Mouse (Mus musculus): ENCODE data around the gene B3gntl1. TPM values are rescaled to one million over a fixed set of nuclear protein-coding genes. Genes with fewer than 3 reads are reported as not detected.

B3gntl1 gene
- polyA plus RNA-seq, 1 experiment, result not detected

DNA sequence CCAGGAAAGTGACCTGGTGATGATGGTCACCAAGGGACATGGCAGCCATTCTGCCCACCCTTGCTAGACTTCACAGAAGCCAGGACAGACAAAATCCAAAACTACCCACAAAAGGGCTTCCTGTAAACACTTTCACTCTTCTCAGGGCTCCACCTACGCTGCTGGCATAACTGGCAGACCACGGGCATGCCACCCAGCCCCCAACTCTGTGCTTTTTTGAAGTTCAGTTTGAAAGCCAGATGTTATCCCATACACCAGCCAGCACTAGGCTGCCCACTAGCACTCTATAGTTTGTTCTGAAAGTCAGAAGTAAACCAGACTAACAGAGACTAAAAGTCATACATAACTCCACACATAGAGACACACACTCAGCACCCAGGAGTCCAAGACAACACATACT is 15.1 kb upstream of the B3gntl1 start:
- Histone ChIP-seq H3K4me3 (replicated peaks) (no peak overlapping the region), H3K27me3 (ENCODE audit: control insufficient read depth) (no peaks in the 10 kb centered on the region), H3K4me1 (ENCODE audit: control insufficient read depth) (no peaks in the 10 kb centered on the region), H3K9me3 (ENCODE audit: control insufficient read depth, low read length) (no peaks in the 10 kb centered on the region), H3K36me3 (ENCODE audit: control insufficient read depth) (no peaks in the 10 kb centered on the region)
- no peak for TF ChIP-seq GATA1 (IDR thresholded peaks at IDR 0.05; ENCODE audit: low read length)
- TF ChIP-seq TAL1 (IDR thresholded peaks at IDR 0.05; ENCODE audit: low read length), result no peak

DNA sequence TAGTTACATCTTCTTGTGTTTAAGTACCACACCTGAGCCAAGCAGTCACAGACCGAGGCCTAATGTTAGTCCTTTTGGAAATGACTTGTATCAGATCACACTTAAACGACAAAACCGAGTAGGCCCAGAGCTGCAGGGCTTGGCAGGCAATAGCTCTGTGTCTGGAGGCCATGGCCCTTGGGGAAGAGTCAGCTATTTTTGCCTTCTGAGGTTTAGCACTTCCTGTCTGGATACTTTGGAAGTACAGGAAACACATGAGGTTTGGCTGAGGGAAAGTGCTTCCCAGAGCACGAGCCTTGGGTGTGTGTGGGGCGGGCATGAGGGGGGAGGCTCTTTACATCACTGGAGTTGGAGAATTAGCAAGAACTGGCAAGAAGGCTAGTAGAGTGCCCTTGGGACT is 13.7 kb upstream of the B3gntl1 start:
- H3K9me3 ChIP-seq (ENCODE audit: control insufficient read depth, low read length), result no peaks in the 10 kb centered on the region
- no peak overlapping the region for H3K4me3 ChIP-seq (replicated peaks)
- H3K36me3 ChIP-seq (ENCODE audit: control insufficient read depth), result no peaks in the 10 kb centered on the region
- TF ChIP-seq GATA1 (IDR thresholded peaks at IDR 0.05; ENCODE audit: low read length) (no peak), TAL1 (IDR thresholded peaks at IDR 0.05; ENCODE audit: low read length) (no peak)
- H3K4me1 ChIP-seq (ENCODE audit: control insufficient read depth), result no peaks in the 10 kb centered on the region
- H3K27me3 ChIP-seq (ENCODE audit: control insufficient read depth), result no peaks in the 10 kb centered on the region

DNA sequence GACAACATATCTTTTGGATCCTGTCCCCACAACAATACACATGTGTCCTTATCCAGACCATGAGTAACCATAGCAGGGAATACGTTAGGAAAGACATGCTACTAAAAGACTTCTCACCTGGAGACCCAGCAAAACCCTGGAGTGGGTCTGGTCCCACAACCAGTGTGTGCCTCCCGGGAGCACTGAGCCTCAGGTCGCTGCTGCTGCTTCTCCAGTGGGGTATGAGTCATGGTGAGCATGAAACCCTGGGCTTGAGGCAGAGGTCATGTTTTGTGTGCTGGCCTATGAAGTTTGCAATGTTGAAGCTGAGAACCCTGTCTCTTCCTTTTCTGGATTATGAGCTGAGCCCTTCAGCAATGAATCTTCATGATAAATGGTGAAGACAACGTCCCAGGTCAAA is 13.1 kb upstream of the B3gntl1 start:
- TF ChIP-seq GATA1 (IDR thresholded peaks at IDR 0.05; ENCODE audit: low read length), result no peak
- TF ChIP-seq TAL1 (IDR thresholded peaks at IDR 0.05; ENCODE audit: low read length), result no peak
- no peaks in the 10 kb centered on the region for H3K9me3 ChIP-seq (ENCODE audit: control insufficient read depth, low read length)
- no peaks in the 10 kb centered on the region for H3K36me3 ChIP-seq (ENCODE audit: control insufficient read depth)
- H3K27me3 ChIP-seq (ENCODE audit: control insufficient read depth), result no peaks in the 10 kb centered on the region
- H3K4me1 ChIP-seq (ENCODE audit: control insufficient read depth), result no peaks in the 10 kb centered on the region
- no peak overlapping the region for H3K4me3 ChIP-seq (replicated peaks)

DNA sequence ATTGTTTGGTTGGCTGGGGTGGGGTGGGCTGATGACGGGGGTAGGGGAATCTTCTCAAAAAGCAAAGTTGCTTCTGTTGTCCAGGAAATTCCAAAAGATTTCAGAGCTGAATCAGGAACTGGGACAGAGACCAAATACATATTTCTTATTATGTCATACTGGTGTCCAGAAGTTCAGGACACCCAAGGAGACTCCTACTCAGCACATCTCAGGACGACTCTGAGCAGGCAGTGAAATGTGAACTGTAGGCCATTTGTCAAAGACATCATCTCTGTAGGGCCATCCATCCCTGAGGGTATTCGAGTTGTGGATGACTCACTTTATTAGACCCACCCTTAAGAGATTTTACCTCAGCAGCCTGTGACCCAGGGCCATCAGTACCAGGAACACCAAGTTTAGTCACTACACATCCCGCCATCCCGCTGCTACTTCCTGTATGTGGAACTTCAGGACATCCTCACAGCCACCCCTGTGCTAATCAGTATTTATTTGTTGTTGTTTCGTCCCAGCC is 12.6 kb upstream of the B3gntl1 start:
- TF ChIP-seq TAL1 (IDR thresholded peaks at IDR 0.05; ENCODE audit: low read length), result no peak
- TF ChIP-seq GATA1 (IDR thresholded peaks at IDR 0.05; ENCODE audit: low read length), result no peak
- H3K4me1 ChIP-seq (ENCODE audit: control insufficient read depth), result no peaks in the 10 kb centered on the region
- no peaks in the 10 kb centered on the region for H3K36me3 ChIP-seq (ENCODE audit: control insufficient read depth)
- H3K9me3 ChIP-seq (ENCODE audit: control insufficient read depth, low read length), result no peaks in the 10 kb centered on the region
- H3K4me3 ChIP-seq (replicated peaks), result no peak overlapping the region
- H3K27me3 ChIP-seq (ENCODE audit: control insufficient read depth), result no peaks in the 10 kb centered on the region

DNA sequence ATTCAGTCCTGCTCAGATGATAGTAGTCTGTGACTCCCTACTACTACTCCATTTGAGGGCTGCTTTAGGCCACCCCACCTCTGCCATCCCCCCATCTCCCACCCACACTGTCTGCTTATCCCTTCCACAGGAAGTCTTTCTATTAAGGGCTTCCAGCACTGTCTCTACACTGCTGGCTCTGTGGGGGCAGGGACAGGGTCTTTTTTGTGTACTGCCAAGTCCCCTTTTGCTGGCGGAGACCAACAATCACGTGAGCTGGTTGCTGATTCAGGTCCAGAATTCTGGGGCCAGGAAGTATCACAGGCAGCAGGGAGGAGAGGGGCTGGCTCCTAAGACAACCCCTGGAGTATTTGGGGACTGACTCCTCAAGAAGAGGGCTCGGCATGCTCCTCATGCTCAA is 10.3 kb upstream of the B3gntl1 start:
- H3K9me3 ChIP-seq (ENCODE audit: control insufficient read depth, low read length), result no peaks in the 10 kb centered on the region
- no peaks in the 10 kb centered on the region for H3K36me3 ChIP-seq (ENCODE audit: control insufficient read depth)
- H3K4me3 ChIP-seq (replicated peaks), result no peak overlapping the region
- H3K4me1 ChIP-seq (ENCODE audit: control insufficient read depth), result no peaks in the 10 kb centered on the region
- no peaks in the 10 kb centered on the region for H3K27me3 ChIP-seq (ENCODE audit: control insufficient read depth)
- no peak for TF ChIP-seq TAL1 (IDR thresholded peaks at IDR 0.05; ENCODE audit: low read length)
- no peak for TF ChIP-seq GATA1 (IDR thresholded peaks at IDR 0.05; ENCODE audit: low read length)

DNA sequence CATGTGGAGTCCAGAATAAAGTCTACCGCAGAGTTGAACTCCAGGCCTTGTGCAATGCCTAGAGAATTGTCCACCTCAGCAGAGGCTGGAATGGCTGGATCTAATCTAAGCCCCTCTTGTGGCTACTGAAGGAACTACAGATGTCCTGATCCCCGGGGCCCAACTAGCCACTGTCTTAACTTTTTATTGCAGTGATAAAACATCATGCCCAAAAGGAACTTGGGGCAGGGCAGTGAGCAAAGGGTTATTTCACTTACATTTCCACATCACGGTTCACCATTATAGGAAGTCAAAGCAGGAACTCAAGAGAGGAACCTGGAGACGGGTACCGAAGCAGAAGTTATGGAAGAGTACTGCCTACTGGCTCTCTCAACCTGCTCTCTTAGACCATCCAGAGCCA is 7.8 kb upstream of the B3gntl1 start:
- TF ChIP-seq TAL1 (IDR thresholded peaks at IDR 0.05; ENCODE audit: low read length) (no peak), GATA1 (IDR thresholded peaks at IDR 0.05; ENCODE audit: low read length) (no peak)
- peaks cover 2% of the 10 kb centered on the region; the same call in 1 of the 2 replicates for H3K9me3 ChIP-seq (ENCODE audit: control insufficient read depth, low read length)
- no peaks in the 10 kb centered on the region for H3K4me1 ChIP-seq (ENCODE audit: control insufficient read depth)
- H3K4me3 ChIP-seq (replicated peaks), result no peak overlapping the region
- H3K36me3 ChIP-seq (ENCODE audit: control insufficient read depth), result no peaks in the 10 kb centered on the region
- no peaks in the 10 kb centered on the region for H3K27me3 ChIP-seq (ENCODE audit: control insufficient read depth)

DNA sequence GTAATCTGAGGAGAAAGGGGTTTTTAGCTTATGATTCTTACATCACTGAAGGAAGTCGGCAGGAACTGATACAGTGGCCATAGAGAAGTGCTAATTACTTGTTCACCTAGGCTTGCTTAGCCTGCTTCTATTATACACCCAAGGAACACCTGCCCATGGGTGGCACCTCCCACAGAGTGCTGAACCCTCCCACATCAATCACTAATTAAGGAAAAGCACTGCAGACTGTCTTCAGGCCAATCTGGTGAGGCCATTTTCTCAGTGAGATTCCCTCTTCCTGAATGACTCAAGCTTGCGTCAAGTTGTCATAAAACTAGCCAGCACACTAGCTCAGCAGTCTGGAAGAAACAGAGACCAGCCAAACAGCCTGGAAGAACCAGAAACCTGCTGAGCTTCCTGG is 6.6 kb upstream of the B3gntl1 start:
- Histone ChIP-seq H3K9me3 (ENCODE audit: control insufficient read depth, low read length) (peaks cover 3% of the 10 kb centered on the region; the same call in 1 of the 2 replicates), H3K4me1 (ENCODE audit: control insufficient read depth) (no peaks in the 10 kb centered on the region), H3K4me3 (replicated peaks) (no peak overlapping the region), H3K36me3 (ENCODE audit: control insufficient read depth) (no peaks in the 10 kb centered on the region), H3K27me3 (ENCODE audit: control insufficient read depth) (no peaks in the 10 kb centered on the region)
- TF ChIP-seq TAL1 (IDR thresholded peaks at IDR 0.05; ENCODE audit: low read length) (no peak), GATA1 (IDR thresholded peaks at IDR 0.05; ENCODE audit: low read length) (no peak)

DNA sequence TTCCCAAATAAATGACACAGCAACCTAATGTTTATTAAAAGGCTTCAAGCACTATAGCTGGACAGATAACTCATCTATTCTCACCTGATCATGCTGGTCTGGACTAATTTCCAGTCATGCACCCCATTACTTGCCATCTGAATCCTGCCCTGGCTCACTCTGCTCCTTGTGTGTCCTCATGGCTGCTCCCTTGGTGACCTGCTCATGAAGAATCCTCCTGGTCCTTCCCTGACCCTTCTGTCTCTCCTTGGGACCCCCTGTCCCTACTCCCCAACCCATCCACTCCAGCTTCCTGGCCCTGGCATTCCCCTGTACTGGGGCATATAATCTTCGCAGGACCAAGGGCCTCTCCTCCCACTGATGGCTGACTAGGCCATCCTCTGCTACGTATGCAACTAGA is 3.9 kb upstream of the B3gntl1 start:
- Histone ChIP-seq H3K36me3 (ENCODE audit: control insufficient read depth) (no peaks in the 10 kb centered on the region), H3K4me1 (ENCODE audit: control insufficient read depth) (peaks cover 18% of the 10 kb centered on the region), H3K27me3 (ENCODE audit: control insufficient read depth) (no peaks in the 10 kb centered on the region), H3K9me3 (ENCODE audit: control insufficient read depth, low read length) (peaks cover 3% of the 10 kb centered on the region; the same call in 1 of the 2 replicates), H3K4me3 (replicated peaks) (no peak overlapping the region)
- TF ChIP-seq GATA1 (IDR thresholded peaks at IDR 0.05; ENCODE audit: low read length) (no peak), TAL1 (IDR thresholded peaks at IDR 0.05; ENCODE audit: low read length) (no peak)

DNA sequence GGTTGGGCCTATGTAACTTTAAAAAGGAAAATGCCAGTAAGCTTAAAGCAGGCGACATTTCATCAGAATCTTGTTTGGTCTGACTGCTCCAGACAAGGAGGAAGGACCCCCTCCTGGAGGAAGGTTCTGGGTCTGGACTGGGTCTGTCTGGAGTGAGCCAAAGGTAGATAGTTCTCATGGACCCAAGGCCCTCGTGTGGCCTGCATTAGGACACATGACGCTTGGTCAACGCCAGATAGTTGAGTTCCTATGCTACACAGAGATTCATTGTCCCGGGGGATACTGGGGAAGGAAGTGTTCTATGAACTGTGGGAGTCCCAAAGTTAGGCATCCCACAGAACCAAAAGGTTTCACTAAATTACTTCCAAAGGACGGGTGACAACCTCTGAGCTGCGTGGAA is 676 bp upstream of the B3gntl1 start:
- TF ChIP-seq TAL1 (IDR thresholded peaks at IDR 0.05; ENCODE audit: low read length) (no peak), GATA1 (IDR thresholded peaks at IDR 0.05; ENCODE audit: low read length) (no peak)
- Histone ChIP-seq H3K36me3 (ENCODE audit: control insufficient read depth) (no peaks in the 10 kb centered on the region), H3K9me3 (ENCODE audit: control insufficient read depth, low read length) (peaks cover 3% of the 10 kb centered on the region; the same call in 1 of the 2 replicates), H3K4me3 (replicated peaks) (peak overlapping the region; percentile 69), H3K4me1 (ENCODE audit: control insufficient read depth) (peaks cover 18% of the 10 kb centered on the region), H3K27me3 (ENCODE audit: control insufficient read depth) (no peaks in the 10 kb centered on the region)

Measured in erythroblast, embryonic 14.5 days (primary cell).